19 mouse cellular contexts compared by ENCODE assay signal in genomic region chr2:125492050-125492900, GRCm38 (mm10). TPM values are rescaled to one million over a fixed set of nuclear protein-coding genes. Genes with fewer than 3 reads are reported as not detected.
A peak's percentile ranks its signal among the peaks of the same experiment; 100 is the strongest.
DNase-seq lines count a peak whose midpoint lies in the region; ATAC-seq and TF ChIP-seq lines count a peak whose summit lies in the region.
"Had no signal": no experiment of that assay in that cellular context is flagged by ENCODE, and none has a peak within 500 bp of the region (broad histone marks: within the 10 kb centered on the region; RNA-seq: fewer than 3 reads in every experiment).

No protein-coding gene starts in this region.

- H3K4me3 ChIP-seq in kidney, adult 2 months (ENCODE audit: insufficient read depth, low read depth, low read length) = no peak overlapping the region
- H3K4me3 ChIP-seq in kidney, embryonic 14.5 days (ENCODE audit: low read length) = no peak overlapping the region
- H3K4me3 ChIP-seq in limb, embryonic 13.5 days = no peak overlapping the region
- H3K4me3 ChIP-seq: forebrain, embryonic 13.5 days; hindbrain, embryonic 15.5 days; liver, embryonic 15.5 days had no signal

- H3K27me3 ChIP-seq in kidney, adult 2 months (replicated peaks; ENCODE audit: control insufficient read depth, insufficient read depth, low read length) = no peaks in the 10 kb centered on the region
- no peaks in the 10 kb centered on the region for H3K27me3 ChIP-seq in kidney, embryonic 14.5 days (ENCODE audit: control insufficient read depth, insufficient read depth, low read length)
- H3K27me3 ChIP-seq in limb, embryonic 13.5 days = peaks cover 61% of the 10 kb centered on the region
- H3K27me3 ChIP-seq: CH12.LX; forebrain, embryonic 13.5 days; hindbrain, embryonic 15.5 days; liver, embryonic 15.5 days had no signal

- no peaks in the 10 kb centered on the region for H3K36me3 ChIP-seq in kidney, adult 2 months (ENCODE audit: control insufficient read depth, insufficient read depth, low read length)
- H3K36me3 ChIP-seq in kidney, embryonic 14.5 days (ENCODE audit: control insufficient read depth, insufficient read depth, low read length) = no peaks in the 10 kb centered on the region
- peaks cover 14% of the 10 kb centered on the region; the same call in 1 of the 2 replicates for H3K36me3 ChIP-seq in limb, embryonic 13.5 days
- H3K36me3 ChIP-seq: hindbrain, embryonic 15.5 days; liver, embryonic 15.5 days had no signal

- no peak for TF ChIP-seq POLR2A in kidney, adult 2 months (IDR thresholded peaks at IDR 0.05; ENCODE audit: low read depth, low read length)

- WGBS in kidney, adult 2 months = 44% methylated on average over 15 of the region's 15 CpGs
- 44% methylated on average over 15 of the region's 15 CpGs for WGBS in kidney, embryonic 14.5 days
- WGBS in limb, embryonic 13.5 days = 23% methylated on average over 15 of the region's 15 CpGs

- no peaks in the 10 kb centered on the region for H3K9me3 ChIP-seq in kidney, embryonic 14.5 days (ENCODE audit: control insufficient read depth, low read length)
- no peaks in the 10 kb centered on the region for H3K9me3 ChIP-seq in limb, embryonic 13.5 days
- H3K9me3 ChIP-seq: forebrain, embryonic 13.5 days; hindbrain, embryonic 15.5 days; liver, embryonic 15.5 days had no signal

- no peak overlapping the region for H3K4me2 ChIP-seq in kidney, embryonic 14.5 days (replicated peaks; ENCODE audit: low read depth, low read length)
- H3K4me2 ChIP-seq in limb, embryonic 13.5 days (replicated peaks) = peak overlapping the region; percentile 38
- H3K4me2 ChIP-seq: forebrain, embryonic 13.5 days; hindbrain, embryonic 15.5 days; liver, embryonic 15.5 days had no signal

- H3K9ac ChIP-seq in kidney, embryonic 14.5 days (ENCODE audit: low read depth, low read length) = no peak overlapping the region
- H3K9ac ChIP-seq in limb, embryonic 13.5 days = no peak overlapping the region
- H3K9ac ChIP-seq: forebrain, embryonic 13.5 days; hindbrain, embryonic 15.5 days; liver, embryonic 15.5 days had no signal

- ATAC-seq in kidney, embryonic 14.5 days (ENCODE audit: low FRiP score, low TSS enrichment) = no peak; the same call in 1 of the 2 replicates
- peak; percentile 89 for ATAC-seq in common myeloid progenitor, adult 5-6 weeks (replicated peaks; ENCODE audit: low read depth, poor library complexity, severe bottlenecking)
- ATAC-seq in limb, embryonic 13.5 days (ENCODE audit: low FRiP score, low read depth) = peak; percentile 88
- ATAC-seq: activated CD4-positive, CD25-positive, alpha-beta regulatory T cell, adult 4 months; forebrain, embryonic 13.5 days had no signal

- TF ChIP-seq CTCF in kidney, adult 2 months (conservative IDR thresholded peaks at IDR 0.05; ENCODE audit: insufficient read depth, insufficient read length, low read depth, low read length) = no peak

- peak; percentile 15 for DNase-seq in kidney, adult 2 months
- DNase-seq in 416B (ENCODE audit: low read depth) = peak; percentile 77
- no peak for DNase-seq in Muller cell, postnatal 12 days (ENCODE audit: inconsistent ontology term)
- DNase-seq in cerebellum, postnatal 4 days (ENCODE audit: low spot score in 2 of 2) = no peak
- DNase-seq: adrenal gland, postnatal 25 days; cerebellum, adult 9-10 months; embryo, embryonic 11 days; kidney, postnatal 14 days; lung, postnatal 4 days; thymus, adult 2 months had no signal

- H3K27ac ChIP-seq in kidney, adult 2 months (ENCODE audit: insufficient read depth, low read depth, low read length) = no peak overlapping the region
- H3K27ac ChIP-seq in kidney, embryonic 14.5 days (ENCODE audit: low read depth, low read length) = no peak overlapping the region
- no peak overlapping the region for H3K27ac ChIP-seq in limb, embryonic 13.5 days
- H3K27ac ChIP-seq: forebrain, embryonic 13.5 days; hindbrain, embryonic 15.5 days; liver, embryonic 15.5 days had no signal

- no peaks in the 10 kb centered on the region for H3K4me1 ChIP-seq in kidney, adult 2 months (ENCODE audit: control insufficient read depth, insufficient read depth, low read length)
- H3K4me1 ChIP-seq in kidney, embryonic 14.5 days (ENCODE audit: control insufficient read depth, insufficient read depth, low read length) = no peaks in the 10 kb centered on the region
- H3K4me1 ChIP-seq in limb, embryonic 13.5 days = peaks cover 18% of the 10 kb centered on the region
- H3K4me1 ChIP-seq: forebrain, embryonic 13.5 days; hindbrain, embryonic 15.5 days; liver, embryonic 15.5 days had no signal

RNA-seq across cellular contexts. Expression of gene Gm9913, which starts 12.6 kb away (rescaled TPM):
- 0.05 and 0.06 TPM in 2 replicates for polyA plus RNA-seq in kidney, adult 2 months (2012; rRNA removed)
- polyA plus RNA-seq in kidney, embryonic 14.5 days (2014; fragmentation: Nextera tagmentation; extraction: Ambion mirVana) = 0.29 and 0.57 TPM in 2 replicates
- total RNA-seq in common myeloid progenitor, adult 5-6 weeks (2017) = not detected in 2 replicates
- 0.24 and 0.25 TPM in 2 replicates for polyA plus RNA-seq in limb, embryonic 13.5 days (2015; fragmentation: Nextera tagmentation; extraction: Ambion mirVana)
- total RNA-seq: adrenal gland, postnatal 25 days; CH12.LX; left cerebral cortex, postnatal 25 days had no signal
- polyA plus RNA-seq: activated CD4-positive, CD25-positive, alpha-beta regulatory T cell, adult 4 months; forebrain, embryonic 13.5 days had no signal

RNA-seq across cellular contexts. Expression of gene Fbn1, which starts 15.5 kb away (rescaled TPM):
- 6.5 and 6.7 TPM in 2 replicates for polyA plus RNA-seq in kidney, adult 2 months (2012; rRNA removed)
- polyA plus RNA-seq in kidney, embryonic 14.5 days (2014; fragmentation: Nextera tagmentation; extraction: Ambion mirVana) = 10.9 and 19.8 TPM in 2 replicates
- 0.15 and 0.59 TPM in 2 replicates for total RNA-seq in common myeloid progenitor, adult 5-6 weeks (2017)
- polyA plus RNA-seq in limb, embryonic 13.5 days (2015; fragmentation: Nextera tagmentation; extraction: Ambion mirVana) = 17.9 and 18.6 TPM in 2 replicates
- polyA plus RNA-seq: activated CD4-positive, CD25-positive, alpha-beta regulatory T cell, adult 4 months had no signal

Comparison
In these comparisons a context has a peak if more than half of its experiments do, and no peak if none do; other contexts are left out.
1. DNase-seq: peak in kidney, adult 2 months (single experiment) and 416B (single experiment); none in Muller cell, postnatal 12 days (single experiment) and cerebellum, postnatal 4 days (0 of 2).